Mouse (Mus musculus) hindbrain, embryonic 15.5 days (tissue): ENCODE results near the gene Dnajc5. TPM values are rescaled to one million over a fixed set of nuclear protein-coding genes. Genes with fewer than 3 reads are reported as not detected.

Experiments
- ATAC-seq: fragments of 200-750 bp; cut with Nextera tagmentation; 2 replicates; pipeline ENCODE4 v1.8.0; 2017; ENCODE audit warnings: low read depth, moderate number of reproducible peaks, moderate TSS enrichment; ENCODE audit not compliant: low FRiP score
- H3K27ac ChIP-seq: fragments of 300-500 bp; sonication (generic); replicated peaks from 2 replicates; pipeline ENCODE4 v1.5.1; 2015; ENCODE audit warnings: mild to moderate bottlenecking, inconsistent platforms
- H3K27me3 ChIP-seq: fragments of 300-500 bp; sonication (generic); 2 replicates; pipeline ENCODE4 v1.6.1; 2015; ENCODE audit warnings: control low read depth, inconsistent platforms
- H3K36me3 ChIP-seq: fragments of 300-500 bp; sonication (generic); 2 replicates; pipeline ENCODE4 v1.6.1; 2015; ENCODE audit warnings: control low read depth, inconsistent platforms
- H3K4me1 ChIP-seq: fragments of 300-500 bp; sonication (generic); replicated peaks from 2 replicates; pipeline ENCODE4 v1.6.1; 2015; ENCODE audit warnings: control low read depth, inconsistent platforms
- H3K4me2 ChIP-seq: fragments of 300-500 bp; sonication (generic); 2 replicates; pipeline ENCODE4 v1.6.1; 2015; ENCODE audit warnings: moderate library complexity, mild to moderate bottlenecking, inconsistent platforms
- H3K4me3 ChIP-seq: fragments of 300-500 bp; sonication (generic); 2 replicates; pipeline ENCODE4 v1.5.1; 2015; ENCODE audit warnings: mild to moderate bottlenecking, inconsistent platforms
- H3K9ac ChIP-seq: fragments of 300-500 bp; sonication (generic); 2 replicates; pipeline ENCODE4 v1.6.1; 2015; ENCODE audit warnings: inconsistent platforms
- H3K9me3 ChIP-seq: fragments of 300-500 bp; sonication (generic); 2 replicates; pipeline ENCODE4 v1.6.1; 2016; ENCODE audit warnings: control low read depth, inconsistent platforms
- WGBS: fragments of 180-500 bp; shearing (Covaris S2); methylation state at CpG from one replicate; pipeline ENCODE4 v1.1.7; 2015; 5-methylcytosine and 5-hydroxymethylcytosine counted together
- polyA plus RNA-seq: library from polyadenylated mRNA; unstranded; fragments of >200 nt; fragmentation: Nextera tagmentation; extraction: Ambion mirVana; gene quantifications from 2 replicates; pipeline ENCODE4 v1.2.1, GENCODE M21; 2015

Dnajc5 gene
- polyA plus RNA-seq, 1 experiment from 2014 or later, result 267 TPM

GRCm38 (mm10) chr2:181567338-181567737 is 47.1 kb downstream of the Dnajc5 start:
- Histone ChIP-seq H3K36me3 (no peaks in the 10 kb centered on the region), H3K9ac (no peak overlapping the region), H3K4me2 (no peak overlapping the region), H3K9me3 (no peaks in the 10 kb centered on the region), H3K4me3 (no peak overlapping the region), H3K27me3 (no peaks in the 10 kb centered on the region), H3K27ac (no peak overlapping the region), H3K4me1 (no peaks in the 10 kb centered on the region)
- 89% methylated on average over 3 of the region's 3 CpGs for WGBS
- no peak for ATAC-seq

GRCm38 (mm10) chr2:181568272-181569008 is 48.2 kb downstream of the Dnajc5 start:
- Histone ChIP-seq H3K4me3 (no peak overlapping the region), H3K4me2 (no peak overlapping the region), H3K27me3 (no peaks in the 10 kb centered on the region), H3K9ac (no peak overlapping the region), H3K4me1 (no peaks in the 10 kb centered on the region), H3K27ac (no peak overlapping the region), H3K9me3 (no peaks in the 10 kb centered on the region), H3K36me3 (peaks cover 1% of the 10 kb centered on the region; the same call in 1 of the 2 replicates)
- ATAC-seq, result no peak
- WGBS, result 84% methylated on average over 7 of the region's 7 CpGs

GRCm38 (mm10) chr2:181569856-181570255 is 49.6 kb downstream of the Dnajc5 start:
- peaks cover 7% of the 10 kb centered on the region for H3K36me3 ChIP-seq
- H3K4me2 ChIP-seq, result no peak overlapping the region
- H3K4me1 ChIP-seq, result no peaks in the 10 kb centered on the region
- 94% methylated on average over 10 of the region's 10 CpGs for WGBS
- H3K9ac ChIP-seq, result no peak overlapping the region
- H3K9me3 ChIP-seq, result no peaks in the 10 kb centered on the region
- ATAC-seq, result no peak
- H3K4me3 ChIP-seq, result no peak overlapping the region
- H3K27ac ChIP-seq, result no peak overlapping the region
- H3K27me3 ChIP-seq, result no peaks in the 10 kb centered on the region

GRCm38 (mm10) chr2:181570375-181570774 is 50.1 kb downstream of the Dnajc5 start:
- H3K27ac ChIP-seq, result no peak overlapping the region
- H3K4me2 ChIP-seq, result no peak overlapping the region
- H3K36me3 ChIP-seq, result peaks cover 7% of the 10 kb centered on the region
- no peaks in the 10 kb centered on the region for H3K27me3 ChIP-seq
- no peak overlapping the region for H3K9ac ChIP-seq
- no peak for ATAC-seq
- 93% methylated on average over 8 of the region's 8 CpGs for WGBS
- no peaks in the 10 kb centered on the region for H3K9me3 ChIP-seq
- H3K4me3 ChIP-seq, result no peak overlapping the region
- H3K4me1 ChIP-seq, result no peaks in the 10 kb centered on the region

GRCm38 (mm10) chr2:181570921-181571595 is 50.8 kb downstream of the Dnajc5 start:
- 77% methylated on average over 6 of the region's 6 CpGs for WGBS
- H3K9me3 ChIP-seq, result no peaks in the 10 kb centered on the region
- no peaks in the 10 kb centered on the region for H3K4me1 ChIP-seq
- no peak overlapping the region for H3K4me2 ChIP-seq
- H3K27ac ChIP-seq, result no peak overlapping the region
- no peak overlapping the region for H3K9ac ChIP-seq
- H3K27me3 ChIP-seq, result no peaks in the 10 kb centered on the region
- ATAC-seq, result no peak
- peaks cover 7% of the 10 kb centered on the region for H3K36me3 ChIP-seq
- no peak overlapping the region for H3K4me3 ChIP-seq

- Histone ChIP-seq H3K9me3 (no peaks in the 10 kb centered on the region), H3K9ac (no peak overlapping the region), H3K27me3 (no peaks in the 10 kb centered on the region), H3K4me2 (no peak overlapping the region), H3K27ac (no peak overlapping the region), H3K4me1 (peaks cover 6% of the 10 kb centered on the region), H3K36me3 (peaks cover 7% of the 10 kb centered on the region), H3K4me3 (no peak overlapping the region)
- ATAC-seq, result no peak
- whole genome bisulfite sequencing, result 93% methylated on average over 11 of the region's 11 CpGs
Observed at GRCm38 (mm10) chr2:181571941-181572670, 51.8 kb downstream of the Dnajc5 start.

- no peaks in the 10 kb centered on the region for H3K9me3 ChIP-seq
- ATAC-seq, result no peak
- WGBS, result 92% methylated on average over 15 of the region's 15 CpGs
- no peak overlapping the region for H3K27ac ChIP-seq
- no peak overlapping the region for H3K4me2 ChIP-seq
- H3K4me1 ChIP-seq, result peaks cover 17% of the 10 kb centered on the region
- H3K4me3 ChIP-seq, result no peak overlapping the region
- no peaks in the 10 kb centered on the region for H3K27me3 ChIP-seq
- H3K36me3 ChIP-seq, result peaks cover 7% of the 10 kb centered on the region
- H3K9ac ChIP-seq, result no peak overlapping the region
Observed at GRCm38 (mm10) chr2:181572921-181573920, 52.9 kb downstream of the Dnajc5 start.

- 94% methylated on average over 9 of the region's 9 CpGs for WGBS
- ATAC-seq, result no peak
- Histone ChIP-seq H3K4me3 (no peak overlapping the region), H3K27ac (no peak overlapping the region), H3K36me3 (peaks cover 7% of the 10 kb centered on the region), H3K9me3 (no peaks in the 10 kb centered on the region), H3K4me1 (peaks cover 24% of the 10 kb centered on the region), H3K4me2 (no peak overlapping the region), H3K27me3 (no peaks in the 10 kb centered on the region), H3K9ac (no peak overlapping the region)
Observed at GRCm38 (mm10) chr2:181573961-181574360, 53.7 kb downstream of the Dnajc5 start.

GRCm38 (mm10) chr2:181574921-181575545 is 54.7 kb downstream of the Dnajc5 start:
- Histone ChIP-seq H3K4me3 (no peak overlapping the region), H3K27ac (no peak overlapping the region), H3K36me3 (peaks cover 7% of the 10 kb centered on the region), H3K4me2 (no peak overlapping the region), H3K4me1 (peaks cover 34% of the 10 kb centered on the region), H3K9me3 (no peaks in the 10 kb centered on the region), H3K27me3 (no peaks in the 10 kb centered on the region), H3K9ac (no peak overlapping the region)
- no peak for ATAC-seq
- 98% methylated on average over 7 of the region's 7 CpGs for WGBS

GRCm38 (mm10) chr2:181576613-181577012 is 56.3 kb downstream of the Dnajc5 start:
- 93% methylated on average over 2 of the region's 2 CpGs for WGBS
- no peak overlapping the region; the same call in 1 of the 2 replicates for H3K9ac ChIP-seq
- H3K27ac ChIP-seq, result no peak overlapping the region
- no peaks in the 10 kb centered on the region for H3K27me3 ChIP-seq
- peaks cover 49% of the 10 kb centered on the region for H3K4me1 ChIP-seq
- no peaks in the 10 kb centered on the region for H3K9me3 ChIP-seq
- H3K36me3 ChIP-seq, result peaks cover 7% of the 10 kb centered on the region
- ATAC-seq, result no peak
- H3K4me2 ChIP-seq, result no peak overlapping the region
- H3K4me3 ChIP-seq, result no peak overlapping the region

GRCm38 (mm10) chr2:181577126-181577525 is 56.8 kb downstream of the Dnajc5 start:
- H3K9ac ChIP-seq, result no peak overlapping the region
- peaks cover 54% of the 10 kb centered on the region for H3K4me1 ChIP-seq
- no peak overlapping the region for H3K4me3 ChIP-seq
- ATAC-seq, result no peak
- no peak overlapping the region for H3K4me2 ChIP-seq
- no peaks in the 10 kb centered on the region for H3K27me3 ChIP-seq
- H3K36me3 ChIP-seq, result peaks cover 7% of the 10 kb centered on the region
- WGBS, result 48% methylated on average over 2 of the region's 2 CpGs
- H3K9me3 ChIP-seq, result no peaks in the 10 kb centered on the region
- H3K27ac ChIP-seq, result no peak overlapping the region
